Mouse (Mus musculus): ENCODE measurements around the gene Strbp.

DNA sequence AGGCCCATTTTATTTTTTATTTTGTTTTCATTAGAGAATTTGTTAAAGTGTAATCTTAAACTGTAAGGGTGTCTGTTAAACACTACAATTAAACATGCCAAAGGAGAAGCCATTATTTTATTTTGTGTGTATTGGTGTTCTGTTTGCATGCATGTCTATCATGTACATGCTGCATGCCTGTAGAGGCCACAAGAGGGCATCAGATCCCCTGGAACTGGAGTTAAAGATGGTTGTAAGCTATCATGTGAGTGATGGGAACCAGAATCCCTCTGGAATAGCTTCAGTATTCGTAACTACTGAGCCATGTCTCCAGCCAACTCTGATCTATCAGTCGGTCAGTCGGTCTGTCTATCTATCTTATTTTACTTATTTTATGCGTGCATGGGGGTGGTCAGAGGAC is 243.0 kb downstream of the Strbp start:
- no peak for TF ChIP-seq MAX (IDR thresholded peaks at IDR 0.05; ENCODE audit: low read length)
- TF ChIP-seq EP300 (IDR thresholded peaks at IDR 0.05; ENCODE audit: low read length): no peak
- TF ChIP-seq POLR2A (IDR thresholded peaks at IDR 0.05; ENCODE audit: low read depth, low read length): no peak
- no peak for TF ChIP-seq BHLHE40 (IDR thresholded peaks at IDR 0.05; ENCODE audit: low read depth, low read length)
- TF ChIP-seq HCFC1 (IDR thresholded peaks at IDR 0.05; ENCODE audit: low read depth, low read length): no peak
- no peak for TF ChIP-seq ZC3H11A (IDR thresholded peaks at IDR 0.05; ENCODE audit: low read depth, low read length)
- peak; percentile 25 to 36; a peak in 3 of 4 replicates for TF ChIP-seq CTCF (conservative IDR thresholded peaks at IDR 0.05 in 1 of 2, IDR thresholded peaks at IDR 0.05 in 1 of 2; ENCODE audit: low read depth in 2 of 2, low read length in 2 of 2)
- no peak for TF ChIP-seq UBTF (IDR thresholded peaks at IDR 0.05; ENCODE audit: low read depth, low read length)

Data from CH12.LX (cell line).